Mouse (Mus musculus): ENCODE measurements around the gene Nemp1.

GRCm38 (mm10) chr10:127664166-127664565 is 2.5 kb upstream of the Nemp1 start:
- TF ChIP-seq CTCF (IDR thresholded peaks at IDR 0.05; ENCODE audit: control insufficient read depth, insufficient read depth, insufficient replicate concordance, low read depth, low read length) (no peak), POLR2A (IDR thresholded peaks at IDR 0.05; ENCODE audit: control insufficient read depth, low read depth, low read length) (no peak)

All from testis, adult 2 months (tissue).